16 mouse cellular contexts compared by ENCODE assay signal in genomic region chr7:44355411-44355810, GRCm38 (mm10). TPM values are rescaled to one million over a fixed set of nuclear protein-coding genes. Genes with fewer than 3 reads are reported as not detected.
"Had no signal": no experiment of that assay in that cellular context is flagged by ENCODE, and none has a peak within 500 bp of the region (broad histone marks: within the 10 kb centered on the region; RNA-seq: fewer than 3 reads in every experiment).

No protein-coding gene starts in this region.

- DNase-seq: kidney, adult 18-20 months; kidney, adult 9 months; kidney, postnatal 14 days; kidney, postnatal 4 days; liver, embryonic 13.5 days; lung, adult 2 months; lung, postnatal 14 days; lung, postnatal 4 days; thymus, adult 2 months; thymus, postnatal 14 days; thymus, postnatal 4 days had no signal

- H3K9ac ChIP-seq: liver, embryonic 13.5 days had no signal

- H3K4me2 ChIP-seq: liver, embryonic 13.5 days; midbrain, embryonic 11.5 days had no signal

- H3K4me3 ChIP-seq: liver, embryonic 13.5 days had no signal

- H3K27ac ChIP-seq: liver, embryonic 13.5 days; stomach, postnatal 0 days had no signal

- H3K36me3 ChIP-seq: liver, embryonic 13.5 days had no signal

- H3K9me3 ChIP-seq: liver, embryonic 13.5 days had no signal

RNA-seq across cellular contexts. Expression of gene Syt3, which starts 28.5 kb away (rescaled TPM):
- polyA plus RNA-seq: liver, embryonic 16.5 days had no signal

RNA-seq across cellular contexts. Expression of gene 1700008O03Rik, which starts 30.2 kb away (rescaled TPM):
- total RNA-seq: liver, adult 2 months; megakaryocyte-erythroid progenitor cell, adult 5-6 weeks had no signal

RNA-seq across cellular contexts. Expression of gene Shank1, which starts 45.4 kb away (rescaled TPM):
- total RNA-seq: liver, adult 2 months had no signal
